Mouse (Mus musculus): ENCODE data around the gene Pou4f2.

Gene Pou4f2

GRCm38 (mm10) chr8:78419272-78419671 lies 17.2 kb downstream of the Pou4f2 start:
- DNase-seq (ENCODE audit: low spot score) = no peak

DNA sequence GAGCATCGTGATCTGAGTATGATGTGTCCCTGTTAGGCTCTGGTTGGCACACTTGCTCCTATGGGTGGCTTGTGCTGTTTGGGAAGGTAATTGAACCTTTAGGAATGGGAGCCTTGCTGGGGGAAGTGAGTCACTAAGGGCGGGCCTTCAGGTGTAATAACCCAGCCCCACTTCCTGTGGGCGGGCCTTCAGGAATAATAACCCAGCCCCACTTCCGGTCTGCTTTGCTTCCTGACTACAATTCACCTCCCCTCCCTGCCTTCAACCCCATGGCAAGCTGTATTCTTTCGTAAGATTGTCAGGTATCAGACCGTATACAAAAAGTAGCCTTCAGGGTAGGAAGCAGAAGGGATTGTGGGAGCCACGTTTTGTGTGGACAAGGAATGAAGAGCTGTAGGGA lies 45.7 kb downstream of the Pou4f2 start:
- no peak for DNase-seq (ENCODE audit: low spot score)
